8 mouse cellular contexts compared by ENCODE assay signal in genomic region chr3:84344725-84345645, GRCm38 (mm10). TPM values are rescaled to one million over a fixed set of nuclear protein-coding genes. Genes with fewer than 3 reads are reported as not detected.
DNase-seq lines count a peak whose midpoint lies in the region; ATAC-seq lines count a peak whose summit lies in the region.

No protein-coding gene starts in this region.

- H3K9me3 ChIP-seq in embryonic facial prominence, embryonic 11.5 days (replicated peaks; ENCODE audit: control insufficient read depth, low read length) = no peaks in the 10 kb centered on the region
- H3K9me3 ChIP-seq in limb, embryonic 10.5 days (replicated peaks) = no peaks in the 10 kb centered on the region
- H3K9me3 ChIP-seq in midbrain, embryonic 13.5 days = no peaks in the 10 kb centered on the region

- H3K9ac ChIP-seq in embryonic facial prominence, embryonic 11.5 days (replicated peaks; ENCODE audit: low read length) = no peak overlapping the region
- H3K9ac ChIP-seq in midbrain, embryonic 13.5 days (replicated peaks) = no peak overlapping the region

- peak overlapping the region; percentile 65 for H3K4me2 ChIP-seq in embryonic facial prominence, embryonic 11.5 days (ENCODE audit: low read depth, low read length)
- H3K4me2 ChIP-seq in midbrain, embryonic 13.5 days (replicated peaks) = peak overlapping the region; percentile 58

- WGBS in embryonic facial prominence, embryonic 11.5 days = 7% methylated on average over 28 of the region's 28 CpGs
- 12% methylated on average over 28 of the region's 28 CpGs for WGBS in limb, embryonic 10.5 days
- WGBS in midbrain, embryonic 13.5 days = 14% methylated on average over 28 of the region's 28 CpGs

- ATAC-seq in embryonic facial prominence, embryonic 11.5 days (replicated peaks; ENCODE audit: insufficient number of reproducible peaks, low FRiP score, low TSS enrichment, low read depth) = 0 out of 2 replicates have a peak, but pooled peaks have one; percentile 26
- peak; percentile 69 for ATAC-seq in midbrain, embryonic 13.5 days

- peak overlapping the region; percentile 29 for H3K4me3 ChIP-seq in embryonic facial prominence, embryonic 11.5 days (ENCODE audit: low read depth, low read length)
- peak overlapping the region; percentile 51 for H3K4me3 ChIP-seq in limb, embryonic 10.5 days
- peak overlapping the region; percentile 30 for H3K4me3 ChIP-seq in midbrain, embryonic 13.5 days (replicated peaks)

- H3K4me1 ChIP-seq in embryonic facial prominence, embryonic 11.5 days (ENCODE audit: control insufficient read depth, insufficient read depth, low read length) = no peaks in the 10 kb centered on the region
- peaks cover 30% of the 10 kb centered on the region for H3K4me1 ChIP-seq in limb, embryonic 10.5 days
- peaks cover 29% of the 10 kb centered on the region for H3K4me1 ChIP-seq in midbrain, embryonic 13.5 days (replicated peaks)

- no peaks in the 10 kb centered on the region for H3K36me3 ChIP-seq in embryonic facial prominence, embryonic 11.5 days (replicated peaks; ENCODE audit: control insufficient read depth, insufficient read depth, low read depth, low read length)
- H3K36me3 ChIP-seq in limb, embryonic 10.5 days = no peaks in the 10 kb centered on the region
- H3K36me3 ChIP-seq in midbrain, embryonic 13.5 days = no peaks in the 10 kb centered on the region

- H3K27ac ChIP-seq in embryonic facial prominence, embryonic 11.5 days (replicated peaks; ENCODE audit: low read depth, low read length) = no peak overlapping the region
- H3K27ac ChIP-seq in limb, embryonic 10.5 days = no peak overlapping the region
- no peak overlapping the region; the same call in 1 of the 2 replicates for H3K27ac ChIP-seq in midbrain, embryonic 13.5 days

- peak; percentile 63 for DNase-seq in 3134 (ENCODE audit: extremely low read depth, insufficient read length, low spot score)
- DNase-seq in adrenal gland, postnatal 25 days = peak; percentile 84
- peak; percentile 93 for DNase-seq in embryonic facial prominence, embryonic 11.5 days (ENCODE audit: low spot score)
- DNase-seq in heart, adult 18-20 months = peak; percentile 88 to 90
- peak; percentile 87 for DNase-seq in kidney, adult 18-20 months
- DNase-seq in limb, embryonic 10.5 days (ENCODE audit: low spot score) = peak; percentile 87
- DNase-seq in spleen, adult 12 weeks (ENCODE audit: low spot score) = peak; percentile 52

- H3K27me3 ChIP-seq in embryonic facial prominence, embryonic 11.5 days (ENCODE audit: control insufficient read depth, insufficient read depth, low read length) = no peaks in the 10 kb centered on the region; the same call in 1 of the 2 replicates
- peaks cover 29% of the 10 kb centered on the region for H3K27me3 ChIP-seq in limb, embryonic 10.5 days (ENCODE audit: low read depth, poor library complexity, severe bottlenecking)
- H3K27me3 ChIP-seq in midbrain, embryonic 13.5 days = peaks cover 12% of the 10 kb centered on the region

RNA-seq across cellular contexts. Expression of gene Trim2, which starts 38.3 kb away (rescaled TPM):
- total RNA-seq in adrenal gland, postnatal 25 days (2021) = 71.7 and 83.1 TPM in 2 replicates
- 37.4 and 37.7 TPM in 2 replicates for polyA plus RNA-seq in embryonic facial prominence, embryonic 11.5 days (2014; fragmentation: Nextera tagmentation; extraction: Ambion mirVana)
- total RNA-seq in heart, adult 18-20 months (2021) = 1 to 10 TPM; 6.2 to 7.0 TPM
- 11.3 and 13.5 TPM in 2 replicates for polyA plus RNA-seq in limb, embryonic 10.5 days (2016; fragmentation: Nextera tagmentation; extraction: Ambion mirVana)
- polyA plus RNA-seq in midbrain, embryonic 13.5 days (2015; fragmentation: Nextera tagmentation; extraction: Ambion mirVana) = 165 and 177 TPM in 2 replicates
